Mouse (Mus musculus) spleen, adult 2 months (tissue): ENCODE measurements around the gene Phgr1.

ENCODE experiments used
- CTCF ChIP-seq: fragments of 200-500 bp; IDR thresholded peaks from 2 replicates; pipeline ENCODE4 v1.5.1; 2011; ENCODE audit warnings: mild to moderate bottlenecking, inconsistent platforms; ENCODE audit not compliant: insufficient read depth, insufficient read length, insufficient replicate concordance; ENCODE audit errors: extremely low read depth
- POLR2A ChIP-seq: fragments of 200-500 bp; IDR thresholded peaks from 2 replicates; pipeline ENCODE4 v1.6.1; 2011; ENCODE audit warnings: low read depth, low read length, inconsistent platforms

DNA sequence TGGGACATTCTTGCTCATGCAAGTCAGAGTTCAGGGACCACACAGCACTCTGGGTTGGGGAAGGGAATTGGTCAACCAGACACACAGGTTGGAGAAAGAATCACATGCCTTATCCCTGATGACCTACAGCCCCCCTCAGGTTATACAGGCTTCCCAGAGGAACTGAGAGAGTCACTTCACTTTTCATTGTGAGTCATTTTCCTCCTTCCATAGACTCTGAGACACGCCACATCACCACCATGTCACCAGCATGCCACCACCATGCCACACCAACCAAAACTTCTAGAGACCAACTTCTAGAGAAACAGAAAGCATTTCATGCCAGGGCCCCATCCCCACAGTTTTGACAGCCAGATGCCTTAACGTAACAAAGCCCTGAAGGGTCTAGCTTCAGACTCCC, 45.7 kb upstream of the Phgr1 start:
- no peak for TF ChIP-seq CTCF
- no peak for TF ChIP-seq POLR2A
